Mouse (Mus musculus): ENCODE results near the gene Olfr1197. TPM values are rescaled to one million over a fixed set of nuclear protein-coding genes. Genes with fewer than 3 reads are reported as not detected.

Gene Olfr1197
- polyA plus RNA-seq (2012; rRNA removed), result not detected in 2 replicates

DNA sequence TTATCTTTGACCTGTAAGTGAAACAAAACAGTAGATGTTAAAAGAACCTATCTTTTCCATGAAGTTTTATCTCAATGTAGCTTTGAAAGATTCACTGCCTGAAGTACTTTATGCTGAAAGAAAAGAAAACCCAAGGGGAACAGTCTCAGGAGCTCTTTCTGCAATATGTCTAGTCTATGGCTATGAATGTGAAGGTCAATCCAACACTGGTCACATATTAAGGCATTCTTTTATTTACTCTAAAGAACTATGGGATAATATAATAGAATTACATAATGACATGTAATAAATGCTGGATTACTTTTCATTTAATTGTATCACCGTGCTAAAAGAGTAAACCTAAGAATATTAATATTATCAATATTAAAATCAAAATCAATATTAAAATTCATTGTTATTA is at the start of gene Olfr1197:
Olfr1197 (minus strand) TSS at position 101 of the 400 bp plus-strand sequence.

GRCm38 (mm10) chr2:88770388-88770787 is 38.2 kb upstream of the Olfr1197 start, which contains the start of gene Olfr1200:
Gene Olfr1200 (minus strand): TSS chr2:88770488.

DNA sequence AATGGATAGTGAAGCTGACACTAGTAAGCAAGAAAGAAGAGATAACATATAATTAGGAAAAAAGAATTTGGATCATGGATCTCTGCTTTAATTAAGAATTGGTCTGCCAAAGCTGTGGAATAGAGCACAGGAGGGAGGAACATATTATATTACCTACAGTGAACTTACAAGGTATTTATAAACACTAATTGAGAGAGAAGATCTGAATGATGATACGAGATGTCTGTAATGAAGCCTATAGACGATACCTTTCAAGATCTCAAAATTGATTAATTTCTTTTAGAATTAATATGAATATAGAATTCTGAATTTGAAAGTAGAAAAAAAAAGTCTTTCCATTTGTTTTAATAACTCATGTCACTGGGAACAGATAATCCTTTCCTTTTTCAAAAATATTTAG is 28.2 kb upstream of the Olfr1197 start, which contains the start of gene Olfr1199:
Olfr1199 (minus strand) TSS at position 101 of the 400 bp plus-strand sequence.

DNA sequence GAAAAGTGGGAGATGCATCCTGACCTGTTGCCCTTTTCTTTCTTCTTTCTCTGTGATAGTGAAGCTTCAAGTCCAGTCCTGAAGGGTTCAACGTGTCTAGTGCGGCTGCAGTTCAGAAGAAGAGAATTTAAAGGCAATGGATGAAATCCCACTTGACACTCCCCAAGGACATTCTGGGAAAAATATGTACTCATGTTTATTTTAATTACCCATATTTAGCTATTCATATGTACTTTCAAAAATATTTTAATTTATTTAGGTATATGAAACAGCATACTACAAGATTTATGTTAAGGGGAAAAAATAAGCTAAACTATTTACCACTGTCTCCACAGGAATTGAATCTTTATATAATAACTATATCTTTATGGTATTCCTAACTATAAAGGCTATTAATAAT is 19.1 kb upstream of the Olfr1197 start, which contains the start of gene Olfr1198:
Olfr1198 (minus strand) TSS at position 101 of the 400 bp plus-strand sequence.

DNA sequence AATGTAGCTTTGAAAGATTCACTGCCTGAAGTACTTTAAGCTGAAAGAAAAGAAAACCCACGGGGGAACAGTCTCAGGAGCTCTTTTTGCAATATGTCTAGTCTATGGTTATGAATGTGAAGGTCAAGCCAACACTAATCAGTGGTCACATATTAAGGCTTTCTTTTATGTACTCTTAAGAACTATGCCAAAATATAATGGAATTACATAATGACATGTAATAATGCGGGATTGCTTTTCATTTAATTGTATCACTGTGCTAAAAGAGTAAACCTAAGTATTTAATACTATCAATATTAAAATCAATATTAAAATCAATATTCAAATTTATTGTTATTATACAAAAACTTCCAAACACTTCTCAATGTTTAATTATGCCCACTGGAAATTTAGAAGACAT is 27.7 kb downstream of the Olfr1197 start, which contains the start of gene Olfr1196:
Olfr1196 (minus strand) TSS at position 101 of the 400 bp plus-strand sequence.

DNA sequence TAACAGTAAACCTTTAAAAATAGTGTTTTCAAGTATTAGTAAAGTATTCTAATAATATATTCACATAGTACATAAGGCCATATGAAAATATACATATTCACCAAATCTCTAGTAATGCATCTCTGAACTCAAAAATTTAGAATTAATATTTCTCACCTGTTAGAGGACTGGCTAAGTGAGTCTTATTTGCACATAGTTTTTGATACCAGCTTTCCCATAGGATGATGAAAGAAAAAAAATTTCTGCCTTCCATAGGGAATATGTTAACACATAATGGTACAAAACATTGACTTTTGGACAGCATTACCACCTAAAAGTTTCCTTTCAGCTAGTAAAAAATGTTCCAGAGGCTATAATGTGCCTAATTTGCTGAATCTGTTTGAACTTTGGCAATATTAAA is 43.1 kb downstream of the Olfr1197 start, which contains the start of gene Olfr1195:
Olfr1195 (minus strand) TSS at position 101 of the 400 bp plus-strand sequence.

Other genes starting within 250 kb of the Olfr1197 start
- gene Olfr1184, start 248.8 kb downstream of the Olfr1197 start, polyA plus RNA-seq (2012; rRNA removed), result not detected in 2 replicates
- not detected in 2 replicates for gene Olfr1185-ps1, start 239.0 kb downstream of the Olfr1197 start, polyA plus RNA-seq (2012; rRNA removed)
- gene Olfr1186, start 213.8 kb downstream of the Olfr1197 start, polyA plus RNA-seq (2012; rRNA removed), result not detected in 2 replicates
- gene Olfr1188, start 175.4 kb downstream of the Olfr1197 start, polyA plus RNA-seq (2012; rRNA removed), result not detected in 2 replicates
- gene Olfr1189, start 145.9 kb downstream of the Olfr1197 start, polyA plus RNA-seq (2012; rRNA removed), result not detected in 2 replicates
- gene Olfr1191-ps1, start 91.8 kb downstream of the Olfr1197 start, polyA plus RNA-seq (2012; rRNA removed), result not detected in 2 replicates
- gene Olfr1192-ps1, start 83.9 kb downstream of the Olfr1197 start, polyA plus RNA-seq (2012; rRNA removed), result not detected in 2 replicates
- not detected in 2 replicates for gene Olfr1193, start 56.7 kb downstream of the Olfr1197 start, polyA plus RNA-seq (2012; rRNA removed)
- not detected in 2 replicates for gene Olfr1195, start 43.2 kb downstream of the Olfr1197 start, polyA plus RNA-seq (2012; rRNA removed)
- gene Olfr1196, start 27.8 kb downstream of the Olfr1197 start, polyA plus RNA-seq (2012; rRNA removed), result not detected in 2 replicates
- gene Olfr1198, start 19.0 kb upstream of the Olfr1197 start, polyA plus RNA-seq (2012; rRNA removed), result not detected in 2 replicates
- gene Olfr1199, start 28.1 kb upstream of the Olfr1197 start, polyA plus RNA-seq (2012; rRNA removed), result not detected in 2 replicates
- not detected in 2 replicates for gene Olfr1200, start 38.1 kb upstream of the Olfr1197 start, polyA plus RNA-seq (2012; rRNA removed)
- gene Olfr1201, start 60.7 kb upstream of the Olfr1197 start, polyA plus RNA-seq (2012; rRNA removed), result not detected in 2 replicates
- gene Olfr1202, start 82.1 kb upstream of the Olfr1197 start, polyA plus RNA-seq (2012; rRNA removed), result not detected in 2 replicates
- not detected in 2 replicates for gene Olfr1205, start 97.4 kb upstream of the Olfr1197 start, polyA plus RNA-seq (2012; rRNA removed)
- not detected in 2 replicates for gene Olfr1204, start 116.9 kb upstream of the Olfr1197 start, polyA plus RNA-seq (2012; rRNA removed)
- not detected in 2 replicates for gene Olfr1206, start 130.9 kb upstream of the Olfr1197 start, polyA plus RNA-seq (2012; rRNA removed)
- gene Olfr1208, start 169.9 kb upstream of the Olfr1197 start, polyA plus RNA-seq (2012; rRNA removed), result not detected in 2 replicates
- gene Olfr1209, start 182.8 kb upstream of the Olfr1197 start, polyA plus RNA-seq (2012; rRNA removed), result not detected in 2 replicates
- not detected in 2 replicates for gene Olfr1211, start 205.7 kb upstream of the Olfr1197 start, polyA plus RNA-seq (2012; rRNA removed)
- not detected in 2 replicates for gene Olfr1212, start 221.6 kb upstream of the Olfr1197 start, polyA plus RNA-seq (2012; rRNA removed)
- not detected in 2 replicates for gene Gm13762, start 247.9 kb upstream of the Olfr1197 start, polyA plus RNA-seq (2012; rRNA removed)

Measured in central nervous system, embryonic 14 days (tissue).